Mouse (Mus musculus): ENCODE data around the gene Reep6.

DNA sequence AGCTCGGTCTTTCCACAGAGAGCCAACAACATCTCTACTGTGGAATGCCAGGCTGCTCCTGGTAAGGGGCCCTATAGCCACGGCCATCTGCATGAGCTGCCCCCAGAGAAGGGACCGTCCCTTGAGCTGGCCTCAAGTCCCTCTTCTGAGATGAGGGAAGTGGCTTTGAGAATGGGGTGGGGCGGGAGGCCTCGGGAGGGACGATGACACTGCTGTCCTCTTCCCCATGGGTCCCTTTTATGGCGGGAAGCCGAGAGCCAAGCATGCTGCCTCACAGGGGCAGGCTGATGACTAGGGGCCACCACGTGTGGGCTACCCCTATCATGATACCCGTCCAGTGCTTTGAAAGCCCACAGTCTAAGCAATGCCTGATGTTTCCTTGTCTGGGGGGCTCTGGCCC, 12.7 kb upstream of the Reep6 start:
- TF ChIP-seq POLR2A (IDR thresholded peaks at IDR 0.05; ENCODE audit: extremely low read depth, insufficient read depth, low read length) (no peak), CTCF (IDR thresholded peaks at IDR 0.05; ENCODE audit: low read depth, low read length) (no peak)

Measured in liver, adult 2 months (tissue).